Mouse (Mus musculus): ENCODE data around the gene Nme8.

GRCm38 (mm10) chr13:19674601-19675000 is 23.0 kb downstream of the Nme8 start:
- TF ChIP-seq CTCF (IDR thresholded peaks at IDR 0.05; ENCODE audit: low read depth, low read length) (no peak), POLR2A (IDR thresholded peaks at IDR 0.05; ENCODE audit: extremely low read depth, insufficient read depth, low read length) (no peak)

Measured in liver, adult 2 months (tissue).